Mouse (Mus musculus) kidney, embryonic 14.5 days (tissue): ENCODE results near the gene Csmd2. TPM values are rescaled to one million over a fixed set of nuclear protein-coding genes. Genes with fewer than 3 reads are reported as not detected.

ENCODE experiments used
- ATAC-seq: fragments of 200-750 bp; cut with Nextera tagmentation; 2 replicates; pipeline ENCODE4 v1.8.0; 2017; ENCODE audit warnings: moderate number of reproducible peaks, mild to moderate bottlenecking, moderate TSS enrichment, moderate library complexity; ENCODE audit not compliant: low FRiP score, low TSS enrichment
- H3K27ac ChIP-seq: fragments of 300-500 bp; sonication (generic); 2 replicates; pipeline ENCODE4 v1.5.1; 2014; ENCODE audit warnings: low read depth, mild to moderate bottlenecking, low read length, moderate library complexity, mixed read lengths
- H3K27me3 ChIP-seq: fragments of 300-500 bp; sonication (generic); 2 replicates; pipeline ENCODE4 v1.6.1; 2014; ENCODE audit warnings: mild to moderate bottlenecking, low read length; ENCODE audit not compliant: control insufficient read depth, insufficient read depth
- H3K36me3 ChIP-seq: fragments of 300-500 bp; sonication (generic); 2 replicates; pipeline ENCODE4 v1.6.1; 2014; ENCODE audit warnings: low read length, mixed read lengths; ENCODE audit not compliant: control insufficient read depth, insufficient read depth
- H3K4me1 ChIP-seq: fragments of 300-500 bp; sonication (generic); 2 replicates; pipeline ENCODE4 v1.6.1; 2014; ENCODE audit warnings: low read length, mixed read lengths; ENCODE audit not compliant: control insufficient read depth, insufficient read depth
- H3K4me2 ChIP-seq: fragments of 300-500 bp; sonication (generic); replicated peaks from 2 replicates; pipeline ENCODE4 v1.6.1; 2014; ENCODE audit warnings: low read depth, mild to moderate bottlenecking, low read length
- H3K4me3 ChIP-seq: fragments of 300-500 bp; sonication (generic); 2 replicates; pipeline ENCODE4 v1.5.1; 2014; ENCODE audit warnings: mild to moderate bottlenecking, low read length
- H3K9ac ChIP-seq: fragments of 300-500 bp; sonication (generic); 2 replicates; pipeline ENCODE4 v1.6.1; 2014; ENCODE audit warnings: low read depth, mild to moderate bottlenecking, low read length, moderate library complexity
- H3K9me3 ChIP-seq: fragments of 300-500 bp; sonication (generic); 2 replicates; pipeline ENCODE4 v1.6.1; 2016; ENCODE audit warnings: low read length; ENCODE audit not compliant: control insufficient read depth
- WGBS: fragments of 180-500 bp; shearing (Covaris S2); extraction: QIAGEN DNeasy Blood & Tissue Kit; methylation state at CpG from one replicate; pipeline ENCODE4 v1.1.7; 2014; 5-methylcytosine and 5-hydroxymethylcytosine counted together
- polyA plus RNA-seq: library from polyadenylated mRNA; unstranded; fragments of >200 nt; fragmentation: Nextera tagmentation; extraction: Ambion mirVana; gene quantifications from 2 replicates; pipeline ENCODE4 v1.2.1, GENCODE M21; 2014

The Csmd2 gene
- polyA plus RNA-seq, 1 experiment from 2014 or later = 0.01 TPM

GRCm38 (mm10) chr4:128400016-128400415 is 412.4 kb downstream of the Csmd2 start:
- 91% methylated on average over 6 of the region's 6 CpGs for WGBS
- no peak overlapping the region for H3K9ac ChIP-seq
- no peaks in the 10 kb centered on the region for H3K4me1 ChIP-seq
- no peak overlapping the region for H3K4me2 ChIP-seq
- no peak overlapping the region for H3K4me3 ChIP-seq
- H3K27ac ChIP-seq = no peak overlapping the region
- H3K36me3 ChIP-seq = no peaks in the 10 kb centered on the region
- no peaks in the 10 kb centered on the region for H3K9me3 ChIP-seq
- ATAC-seq = no peak
- H3K27me3 ChIP-seq = no peaks in the 10 kb centered on the region

GRCm38 (mm10) chr4:128401591-128401990 is 413.9 kb downstream of the Csmd2 start:
- no peaks in the 10 kb centered on the region for H3K36me3 ChIP-seq
- ATAC-seq = no peak
- H3K27ac ChIP-seq = no peak overlapping the region
- no peak overlapping the region for H3K9ac ChIP-seq
- no peak overlapping the region for H3K4me3 ChIP-seq
- no peaks in the 10 kb centered on the region for H3K4me1 ChIP-seq
- 82% methylated on average over 3 of the region's 3 CpGs for WGBS
- H3K27me3 ChIP-seq = no peaks in the 10 kb centered on the region
- H3K9me3 ChIP-seq = no peaks in the 10 kb centered on the region
- H3K4me2 ChIP-seq = no peak overlapping the region

GRCm38 (mm10) chr4:128402706-128403105 is 415.0 kb downstream of the Csmd2 start:
- 80% methylated on average over 1 of the region's 1 CpGs for WGBS
- Histone ChIP-seq H3K4me3 (no peak overlapping the region), H3K9me3 (no peaks in the 10 kb centered on the region), H3K4me1 (no peaks in the 10 kb centered on the region), H3K9ac (no peak overlapping the region), H3K27ac (no peak overlapping the region), H3K4me2 (no peak overlapping the region), H3K36me3 (no peaks in the 10 kb centered on the region), H3K27me3 (no peaks in the 10 kb centered on the region)
- no peak for ATAC-seq

- H3K9ac ChIP-seq = no peak overlapping the region
- no peak overlapping the region for H3K4me3 ChIP-seq
- no peaks in the 10 kb centered on the region for H3K9me3 ChIP-seq
- no peak for ATAC-seq
- no peaks in the 10 kb centered on the region for H3K4me1 ChIP-seq
- no peaks in the 10 kb centered on the region for H3K36me3 ChIP-seq
- no peak overlapping the region for H3K4me2 ChIP-seq
- H3K27me3 ChIP-seq = no peaks in the 10 kb centered on the region
- 91% methylated on average over 3 of the region's 3 CpGs for WGBS
- no peak overlapping the region for H3K27ac ChIP-seq
These were observed 417.9 kb downstream of the Csmd2 start for GRCm38 (mm10) chr4:128405576-128405975.

GRCm38 (mm10) chr4:128407084-128407845 is 419.6 kb downstream of the Csmd2 start:
- H3K4me3 ChIP-seq = no peak overlapping the region
- H3K27ac ChIP-seq = no peak overlapping the region
- H3K9me3 ChIP-seq = no peaks in the 10 kb centered on the region
- no peaks in the 10 kb centered on the region for H3K4me1 ChIP-seq
- ATAC-seq = no peak
- no peak overlapping the region for H3K4me2 ChIP-seq
- no peaks in the 10 kb centered on the region for H3K27me3 ChIP-seq
- no peak overlapping the region for H3K9ac ChIP-seq
- no peaks in the 10 kb centered on the region for H3K36me3 ChIP-seq
- 79% methylated on average over 9 of the region's 9 CpGs for WGBS

- Histone ChIP-seq H3K4me2 (no peak overlapping the region), H3K4me1 (no peaks in the 10 kb centered on the region), H3K36me3 (no peaks in the 10 kb centered on the region), H3K27me3 (no peaks in the 10 kb centered on the region), H3K4me3 (no peak overlapping the region), H3K27ac (no peak overlapping the region), H3K9ac (no peak overlapping the region), H3K9me3 (no peaks in the 10 kb centered on the region)
- 87% methylated on average over 7 of the region's 7 CpGs for WGBS
- ATAC-seq = no peak
These were observed 424.4 kb downstream of the Csmd2 start for GRCm38 (mm10) chr4:128411941-128412630.

GRCm38 (mm10) chr4:128414741-128415140 is 427.1 kb downstream of the Csmd2 start:
- Histone ChIP-seq H3K27ac (no peak overlapping the region), H3K36me3 (no peaks in the 10 kb centered on the region), H3K9me3 (no peaks in the 10 kb centered on the region), H3K9ac (no peak overlapping the region), H3K4me3 (no peak overlapping the region), H3K4me1 (no peaks in the 10 kb centered on the region), H3K4me2 (no peak overlapping the region), H3K27me3 (no peaks in the 10 kb centered on the region)
- 93% methylated on average over 2 of the region's 2 CpGs for WGBS
- ATAC-seq = no peak

- H3K27ac ChIP-seq = no peak overlapping the region
- H3K9me3 ChIP-seq = no peaks in the 10 kb centered on the region
- no peaks in the 10 kb centered on the region for H3K4me1 ChIP-seq
- H3K4me3 ChIP-seq = no peak overlapping the region
- H3K36me3 ChIP-seq = no peaks in the 10 kb centered on the region
- no peak overlapping the region for H3K9ac ChIP-seq
- no peaks in the 10 kb centered on the region for H3K27me3 ChIP-seq
- no peak for ATAC-seq
- WGBS = 73% methylated on average over 7 of the region's 7 CpGs
- H3K4me2 ChIP-seq = no peak overlapping the region
These were observed 432.4 kb downstream of the Csmd2 start for GRCm38 (mm10) chr4:128419988-128420617.

- Histone ChIP-seq H3K9me3 (no peaks in the 10 kb centered on the region), H3K4me2 (no peak overlapping the region), H3K27ac (no peak overlapping the region), H3K4me1 (no peaks in the 10 kb centered on the region), H3K4me3 (no peak overlapping the region), H3K27me3 (no peaks in the 10 kb centered on the region), H3K36me3 (no peaks in the 10 kb centered on the region), H3K9ac (no peak overlapping the region)
- 79% methylated on average over 4 of the region's 4 CpGs for WGBS
- ATAC-seq = no peak
These were observed 434.8 kb downstream of the Csmd2 start for GRCm38 (mm10) chr4:128422486-128422885.
